Mouse (Mus musculus) cerebellum, adult 2 months (tissue): ENCODE data around the gene Cela3b.

Experiments
- CTCF ChIP-seq: fragments of 200-500 bp; IDR thresholded peaks from 2 replicates; pipeline ENCODE4 v1.5.1; 2011; ENCODE audit warnings: low read depth, mild to moderate bottlenecking, control low read depth, low read length, moderate library complexity, borderline replicate concordance; ENCODE audit not compliant: insufficient read depth
- POLR2A ChIP-seq: fragments of 200-500 bp; IDR thresholded peaks from 2 replicates; pipeline ENCODE4 v1.6.1; 2011; ENCODE audit warnings: low read length, control low read depth, borderline replicate concordance; ENCODE audit not compliant: insufficient read depth

DNA sequence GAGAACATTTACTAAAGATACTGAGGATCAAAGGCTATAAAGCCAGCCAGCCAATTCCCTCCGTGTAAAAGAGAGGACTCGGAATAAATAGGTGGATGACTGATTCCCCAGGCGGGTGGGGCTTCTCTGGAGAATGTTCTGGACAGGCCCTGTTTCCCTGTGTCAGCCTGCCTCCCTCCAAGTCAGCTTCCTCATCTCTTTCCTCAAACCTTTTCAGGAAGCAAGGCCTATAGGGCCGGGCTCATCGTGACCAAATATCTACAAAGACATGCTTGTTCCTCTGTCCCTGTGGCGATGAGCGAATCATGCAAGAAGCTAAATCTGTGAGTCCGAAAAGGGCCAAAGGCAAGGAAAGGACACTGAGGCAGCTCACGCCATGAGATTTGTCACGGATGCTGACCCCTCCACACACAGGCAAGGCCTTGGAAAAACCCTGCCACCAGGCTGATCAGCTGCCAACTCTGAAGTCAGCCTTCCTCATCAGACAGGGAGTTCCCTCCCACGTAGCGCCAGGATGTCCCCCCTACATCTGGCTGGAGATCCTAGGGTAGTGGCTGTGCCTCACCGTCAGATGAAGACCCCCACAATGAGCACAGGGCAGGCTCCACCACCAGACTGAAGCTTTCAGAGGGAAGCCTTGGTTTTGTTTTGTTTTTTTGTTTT, 34.9 kb upstream of the Cela3b start:
- TF ChIP-seq CTCF (no peak), POLR2A (no peak)
